Mouse (Mus musculus) embryonic fibroblast, embryonic 13.5 days (primary cell): ENCODE measurements at regions not wholly inside any gene's neighbourhood (a gene's known extent, or its start where the extent isn't known, plus 50 kb on each side); places are given as distances from the start of the nearest gene placed in this dataset.

Experiments
- CTCF ChIP-seq: IDR thresholded peaks from 2 replicates; pipeline ENCODE4 v1.5.1; 2011; ENCODE audit warnings: mild to moderate bottlenecking, control low read depth, low read length, moderate library complexity, borderline replicate concordance; ENCODE audit not compliant: insufficient read depth
- POLR2A ChIP-seq: IDR thresholded peaks from 2 replicates; pipeline ENCODE4 v1.6.1; 2011; ENCODE audit warnings: low read depth, mild to moderate bottlenecking, control low read depth, low read length, moderate library complexity

GRCm38 (mm10) chr16:30897371-30897770 lies 183.9 kb downstream of the Xxylt1 start:
- TF ChIP-seq CTCF (no peak), POLR2A (no peak)
